Mouse (Mus musculus) cerebellum, adult (tissue): ENCODE results near the gene Magi3.

Experiments used
- ATAC-seq: cut with Nextera tagmentation; 2 replicates; pipeline ENCODE4 v1.9.2; 2017; ENCODE audit warnings: mild to moderate bottlenecking, moderate library complexity, mixed read lengths; ENCODE audit not compliant: insufficient number of reproducible peaks, low FRiP score, low TSS enrichment

Magi3 gene

GRCm38 (mm10) chr3:103967861-103968691, 252.1 kb downstream of the Magi3 start, which contains the start of gene Phtf1:
Phtf1 (plus strand) TSS chr3:103968110.
- ATAC-seq = peak; percentile 96

- no peak for ATAC-seq
Measured at GRCm38 (mm10) chr3:103967231-103967630, 252.9 kb downstream of the Magi3 start.
